Mouse (Mus musculus) kidney, adult 18-20 months (tissue): ENCODE measurements at regions not wholly inside any gene's neighbourhood (a gene's known extent, or its start where the extent isn't known, plus 50 kb on each side); places are given as distances from the start of the nearest gene placed in this dataset.

ENCODE experiments used
- DNase-seq: peaks from one replicate; pipeline ENCODE4 v3.0.0; 2021

DNA sequence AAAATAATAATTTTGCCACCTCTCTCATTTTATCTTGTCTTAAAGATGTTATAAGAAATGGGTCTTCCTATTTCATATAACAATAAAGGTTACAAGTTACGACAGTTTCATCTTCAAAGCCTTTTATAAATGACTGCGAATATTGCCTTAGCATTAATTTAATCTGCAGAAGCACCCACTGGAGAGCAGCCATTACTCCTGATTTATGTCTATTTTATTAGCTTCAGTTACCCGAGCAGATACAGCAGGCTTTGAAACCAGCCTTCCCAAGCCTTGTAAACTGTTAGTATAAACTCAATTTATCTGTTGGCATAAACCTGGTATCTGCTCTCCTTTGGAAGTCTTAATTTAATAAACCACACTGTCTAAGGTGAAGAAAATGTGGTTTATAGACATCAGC, 2851.6 kb upstream of the Gm6569 start:
- DNase-seq: no peak

DNA sequence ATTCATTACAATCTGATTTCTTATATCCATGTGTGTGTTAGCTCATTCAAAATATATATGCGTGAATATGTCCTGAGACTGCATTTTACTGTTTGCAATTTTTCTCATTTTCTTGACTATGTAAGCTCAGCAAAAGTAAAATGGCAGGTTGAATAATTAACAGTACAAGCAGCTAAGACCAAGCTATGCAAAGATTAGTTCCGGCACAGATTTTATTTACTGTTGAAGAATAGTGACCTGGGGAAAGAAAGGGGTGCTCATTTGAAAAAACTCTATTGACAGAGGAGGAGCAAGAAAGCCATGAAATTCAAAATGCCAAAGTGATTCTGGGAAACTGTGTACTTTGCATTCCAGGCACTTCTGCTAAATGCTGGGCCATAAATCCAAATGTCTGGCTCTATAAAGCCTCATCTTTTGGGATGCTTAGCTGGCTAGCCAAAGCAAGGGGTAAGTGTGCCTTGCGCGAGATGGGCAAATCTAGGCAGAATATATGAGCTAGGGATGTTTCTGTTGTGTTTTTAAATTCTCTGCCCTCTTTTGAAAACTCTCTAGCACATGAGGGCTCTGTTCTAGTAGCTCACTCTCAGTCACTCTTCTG, 2846.3 kb upstream of the Gm6569 start:
- DNase-seq: no peak

DNA sequence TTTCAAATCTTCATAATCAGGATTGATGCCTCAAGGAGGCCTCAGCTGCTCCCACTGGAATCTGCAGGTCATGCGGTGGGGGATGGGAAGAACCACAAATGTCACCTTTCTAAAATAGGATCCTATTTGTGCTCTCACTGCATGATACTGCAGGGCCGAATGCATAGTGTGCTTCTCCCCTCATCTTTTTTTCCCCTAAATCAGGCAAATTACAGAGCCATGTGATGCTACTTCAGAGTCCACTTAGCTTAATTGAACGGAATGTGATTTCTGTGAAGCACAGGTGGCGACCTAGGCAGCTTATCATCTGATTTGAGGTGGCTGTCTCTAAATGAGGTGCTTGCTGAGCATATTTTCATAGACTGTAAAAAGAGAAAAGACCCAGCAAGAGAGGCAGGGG, 2841.0 kb upstream of the Gm6569 start:
- no peak for DNase-seq

DNA sequence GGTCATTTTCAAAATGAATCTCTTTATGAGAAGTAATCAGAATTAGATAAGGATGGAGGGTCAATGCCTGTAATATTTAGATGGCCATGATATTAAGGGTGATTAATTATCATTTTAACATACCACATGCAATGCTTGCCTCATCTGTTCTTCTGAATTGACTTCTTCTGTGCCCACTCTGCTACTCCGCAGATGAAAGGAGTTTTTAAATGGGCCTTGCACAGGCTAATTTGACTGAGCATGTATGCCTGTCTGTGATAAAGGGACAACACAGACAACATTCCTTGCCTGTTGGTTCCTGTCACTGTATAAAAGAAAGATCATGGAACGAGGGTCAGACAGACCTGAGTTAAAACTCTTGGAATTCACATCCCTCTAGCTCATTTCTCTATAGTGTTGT, 2824.0 kb upstream of the Gm6569 start:
- no peak for DNase-seq

DNA sequence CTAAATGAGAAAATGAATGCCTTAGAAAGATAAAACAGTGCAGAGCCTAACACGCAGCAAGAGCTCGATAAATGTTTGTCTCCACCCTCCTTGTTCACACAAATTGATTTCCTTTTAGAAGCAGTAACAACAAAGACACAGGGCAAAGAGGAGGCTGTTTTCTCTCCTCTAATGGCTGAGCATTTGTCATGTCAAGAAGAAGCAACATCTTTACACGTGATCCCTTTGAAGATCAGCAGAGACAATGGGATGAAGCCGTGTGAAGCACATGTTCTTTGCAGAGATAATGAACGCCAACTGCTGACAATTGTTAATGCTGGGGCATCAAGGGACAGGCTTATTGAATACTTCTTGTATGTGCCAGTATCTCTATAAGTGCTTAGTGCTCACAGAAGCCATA, 2823.6 kb upstream of the Gm6569 start:
- no peak for DNase-seq

- DNase-seq: no peak
These were observed 2780.0 kb upstream of the Gm6569 start for GRCm38 (mm10) chr15:71054251-71054852.

- DNase-seq: no peak
These were observed 2747.9 kb upstream of the Gm6569 start for GRCm38 (mm10) chr15:71086367-71086997.

DNA sequence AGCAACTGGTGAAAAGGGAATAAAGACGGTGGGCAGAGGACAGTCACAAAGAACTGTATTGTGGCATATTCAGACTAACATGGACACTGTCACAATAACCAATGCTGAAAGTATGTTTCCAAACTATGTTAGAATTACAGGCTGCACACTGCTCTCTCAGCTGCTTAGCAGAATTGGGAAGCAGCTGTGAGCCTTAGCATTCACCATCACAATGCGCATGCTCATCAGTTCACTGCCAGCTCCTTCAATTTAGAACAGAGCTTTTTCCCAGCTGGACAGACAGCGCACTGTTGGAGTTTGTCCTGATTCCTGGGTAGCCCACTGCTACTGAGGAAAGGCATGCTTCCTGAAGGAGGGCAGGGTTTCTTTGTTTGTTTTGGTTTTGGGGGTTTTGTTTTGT, 2735.2 kb upstream of the Gm6569 start:
- no peak for DNase-seq

DNA sequence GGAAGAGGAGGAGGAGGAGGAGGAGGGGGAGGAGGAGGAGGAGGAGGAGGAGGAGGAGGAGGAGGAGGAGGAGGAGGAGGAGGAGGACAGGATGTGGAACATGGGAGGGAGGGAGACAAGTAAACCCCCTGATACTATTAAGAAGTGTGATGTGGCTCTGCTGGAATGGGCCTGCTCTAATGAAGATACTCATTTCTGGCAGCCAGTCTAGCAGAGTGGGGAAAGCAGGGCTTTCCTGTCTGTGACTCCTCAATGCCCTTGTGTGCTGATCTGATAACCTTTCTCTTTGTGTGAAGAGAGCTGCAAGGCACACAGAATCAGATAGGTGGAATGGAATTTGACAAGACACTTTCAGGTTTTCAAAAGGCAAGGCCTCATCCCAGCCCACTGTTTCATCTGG, 2704.6 kb upstream of the Gm6569 start:
- no peak for DNase-seq

DNA sequence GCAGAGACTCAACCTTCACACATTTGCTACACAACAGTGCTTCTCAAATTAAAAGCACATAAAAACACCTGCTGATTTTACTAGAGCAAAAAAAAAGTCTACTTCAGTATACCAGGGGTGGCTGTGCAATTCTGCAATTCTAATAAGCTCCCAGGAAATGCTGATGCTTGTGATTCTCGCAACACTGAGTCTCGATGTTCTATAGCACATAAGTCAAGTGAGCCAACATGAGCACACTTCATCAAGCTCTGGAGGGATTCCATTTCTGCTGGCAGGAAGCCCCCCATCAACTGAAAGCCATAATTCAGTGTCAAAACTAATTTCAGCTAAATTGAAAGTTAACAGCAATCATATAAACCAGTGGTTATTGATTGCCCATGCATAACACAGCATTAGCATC, 2676.7 kb upstream of the Gm6569 start:
- no peak for DNase-seq

DNA sequence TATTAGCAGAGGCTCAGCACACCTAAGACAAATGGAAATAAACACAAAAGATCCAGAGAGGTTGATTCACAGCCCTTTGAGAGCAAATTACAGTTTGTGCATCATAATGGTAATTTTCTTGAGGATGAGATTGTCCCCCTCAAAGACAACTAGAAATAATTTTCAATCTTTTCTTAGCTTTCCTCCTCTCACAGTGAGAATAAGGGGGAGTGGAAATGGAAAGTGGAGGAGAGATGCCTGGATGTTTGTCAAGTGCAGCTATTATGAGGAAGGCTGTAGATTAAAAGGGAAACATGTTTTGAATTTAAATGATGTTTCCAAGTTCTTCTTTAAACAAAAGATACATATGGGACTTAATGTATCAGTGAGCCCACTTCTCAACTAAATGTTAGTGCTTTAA, 2672.3 kb upstream of the Gm6569 start:
- DNase-seq: no peak

DNA sequence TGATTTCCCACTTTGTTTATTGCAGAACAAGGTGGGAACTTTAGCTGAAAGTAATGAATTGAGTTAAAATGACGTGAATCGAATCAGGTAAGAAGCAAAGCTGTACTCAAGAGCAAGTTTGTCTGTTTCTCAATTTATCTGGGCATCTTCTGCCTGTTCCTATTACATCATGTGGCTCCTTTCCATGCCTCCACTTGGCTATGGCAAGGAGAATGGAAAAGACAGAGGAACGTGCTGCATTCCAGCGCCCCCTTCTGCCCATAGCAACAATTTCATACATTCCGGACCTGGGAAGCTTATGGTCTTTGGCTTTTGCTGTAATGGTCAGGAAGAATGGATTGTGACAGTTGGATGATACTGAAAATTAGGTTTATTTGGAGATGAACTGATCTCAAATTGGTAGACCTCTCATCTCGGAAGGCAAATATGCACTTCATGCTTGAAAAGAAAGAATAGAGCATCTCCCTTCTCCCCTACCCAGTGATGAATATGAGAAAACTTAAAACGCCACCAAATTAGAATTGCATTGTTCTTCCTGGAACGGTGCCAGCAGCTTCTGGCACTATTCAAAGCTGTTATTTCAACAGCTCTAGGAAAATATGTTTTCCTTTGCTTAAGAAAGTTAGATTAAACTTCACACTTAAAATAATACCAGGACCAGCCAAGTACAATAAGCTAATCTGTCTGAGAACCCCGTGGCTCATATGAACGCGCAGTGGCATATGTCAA, 2639.2 kb upstream of the Gm6569 start:
- no peak for DNase-seq

DNA sequence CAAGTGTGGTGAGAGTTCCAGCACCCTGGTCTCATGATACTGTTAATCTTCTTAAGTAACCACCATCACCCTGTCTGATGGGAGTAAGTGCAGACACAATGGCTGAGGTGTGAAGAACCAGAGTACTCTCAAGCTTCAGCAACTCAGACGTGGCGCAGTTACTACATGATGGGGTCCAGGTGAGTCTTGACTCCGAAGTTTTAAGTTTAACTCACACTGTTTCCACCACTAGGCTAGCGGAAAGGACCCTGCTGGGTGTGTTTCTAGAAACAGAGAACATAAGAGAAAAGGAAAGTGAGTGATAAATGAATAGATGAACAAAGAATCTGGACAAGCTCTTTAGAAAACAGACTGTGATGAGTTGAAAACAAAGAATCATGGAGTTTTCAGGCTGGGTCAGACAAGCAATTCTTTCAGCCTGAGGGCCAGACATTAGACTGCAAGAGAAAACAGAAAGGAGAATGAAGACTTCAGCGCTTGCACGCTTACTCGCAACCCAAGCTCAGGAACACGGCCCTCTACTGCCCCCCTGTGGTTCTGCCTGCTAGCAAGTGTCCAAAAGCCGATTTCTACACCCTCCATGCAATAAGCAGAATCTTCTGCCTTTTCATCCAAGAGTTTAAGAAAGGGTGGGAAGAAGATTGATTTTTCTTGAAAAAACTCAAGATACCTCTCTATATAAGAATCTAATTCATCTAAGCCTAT, 2593.6 kb upstream of the Gm6569 start:
- DNase-seq: peak; percentile 66

- no peak for DNase-seq
These were observed 2590.8 kb upstream of the Gm6569 start for GRCm38 (mm10) chr15:71243539-71243938.

- DNase-seq: no peak
These were observed 2558.3 kb upstream of the Gm6569 start for GRCm38 (mm10) chr15:71275876-71276565.

GRCm38 (mm10) chr15:71276566-71276912, 2557.8 kb upstream of the Gm6569 start:
- no peak for DNase-seq

GRCm38 (mm10) chr15:71277388-71277787, 2557.0 kb upstream of the Gm6569 start:
- DNase-seq: no peak

DNA sequence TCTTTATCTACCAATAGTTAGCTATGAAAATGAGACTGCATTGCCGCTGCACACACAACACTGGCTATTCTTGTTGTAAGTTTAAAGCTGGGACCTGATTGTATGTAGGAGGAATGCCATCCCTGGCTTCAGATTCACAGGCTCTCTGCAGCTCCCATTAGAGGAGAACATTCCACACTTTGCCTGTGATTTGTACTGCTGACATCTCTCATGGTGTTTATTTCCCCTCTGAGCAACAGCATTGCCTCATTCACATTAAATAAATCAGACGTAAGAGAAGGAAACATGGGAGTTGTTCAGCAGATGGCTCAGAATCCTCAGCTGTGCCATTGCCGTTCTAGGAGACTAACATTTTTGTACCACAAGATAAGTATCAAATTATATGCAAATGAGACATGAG, 2550.6 kb upstream of the Gm6569 start:
- no peak for DNase-seq

DNA sequence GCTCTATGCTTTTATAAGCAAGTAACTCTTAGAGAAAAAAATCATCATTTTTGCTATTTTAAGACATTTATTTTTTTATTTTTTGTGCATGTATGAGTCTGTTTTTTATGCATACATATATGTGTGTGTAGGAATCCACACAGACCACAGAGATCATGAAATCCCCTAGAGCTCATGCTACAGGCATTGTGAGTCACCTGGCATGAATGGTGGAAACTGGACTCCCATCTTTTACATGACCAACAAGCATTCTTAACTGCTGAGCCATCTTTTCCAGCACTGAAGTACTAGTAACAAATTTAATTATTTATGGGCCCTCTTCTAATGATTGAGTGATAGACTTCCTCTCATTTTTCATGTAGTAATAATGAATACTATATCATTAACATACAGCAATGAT, 2531.8 kb upstream of the Gm6569 start:
- DNase-seq: no peak

GRCm38 (mm10) chr15:71310230-71310629, 2524.1 kb upstream of the Gm6569 start:
- no peak for DNase-seq

GRCm38 (mm10) chr15:71326596-71326995, 2507.8 kb upstream of the Gm6569 start:
- no peak for DNase-seq

DNA sequence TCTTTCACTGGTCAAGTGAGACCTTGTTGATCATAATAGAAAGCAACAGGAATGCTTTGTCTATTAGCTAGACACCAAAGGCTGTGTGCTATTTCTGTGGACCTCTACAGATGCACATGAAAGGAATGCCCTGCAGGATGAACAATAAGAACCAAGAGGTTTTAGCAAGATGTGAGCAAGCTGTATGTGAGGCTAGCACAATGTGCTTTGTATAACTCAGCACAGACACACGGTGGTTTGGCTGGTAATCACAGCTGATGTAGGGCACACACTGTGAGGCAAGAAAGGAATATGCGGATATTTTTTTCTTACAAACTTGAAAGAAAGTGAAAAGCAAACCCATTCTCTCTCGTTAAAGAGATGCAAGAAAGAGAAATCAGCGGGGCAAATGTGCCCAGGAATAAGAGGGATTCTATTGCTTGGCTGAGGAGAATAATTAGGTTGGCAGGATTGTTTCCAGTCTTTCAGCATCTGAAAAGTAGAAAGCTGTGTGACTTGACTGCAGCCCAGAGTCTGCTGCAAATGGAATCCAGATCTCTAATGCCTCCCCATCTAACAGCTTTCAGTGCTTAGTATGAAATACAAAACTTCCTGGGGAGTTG, 2476.1 kb upstream of the Gm6569 start:
- no peak for DNase-seq

- DNase-seq: no peak
These were observed 2458.6 kb upstream of the Gm6569 start for GRCm38 (mm10) chr15:71375775-71376174.
